Mouse (Mus musculus) embryo, embryonic 11 days (tissue): Measurements from ENCODE around the gene Gm16181.
"Not testable (repeated sequence)": the region's sequence is repeated elsewhere in the genome, so short reads cannot be mapped to it uniquely, and the experiment has no call there.

Source experiments
- DNase-seq: peaks from one replicate; pipeline ENCODE4 v3.0.0-alpha.2; 2015

The Gm16181 gene

DNA sequence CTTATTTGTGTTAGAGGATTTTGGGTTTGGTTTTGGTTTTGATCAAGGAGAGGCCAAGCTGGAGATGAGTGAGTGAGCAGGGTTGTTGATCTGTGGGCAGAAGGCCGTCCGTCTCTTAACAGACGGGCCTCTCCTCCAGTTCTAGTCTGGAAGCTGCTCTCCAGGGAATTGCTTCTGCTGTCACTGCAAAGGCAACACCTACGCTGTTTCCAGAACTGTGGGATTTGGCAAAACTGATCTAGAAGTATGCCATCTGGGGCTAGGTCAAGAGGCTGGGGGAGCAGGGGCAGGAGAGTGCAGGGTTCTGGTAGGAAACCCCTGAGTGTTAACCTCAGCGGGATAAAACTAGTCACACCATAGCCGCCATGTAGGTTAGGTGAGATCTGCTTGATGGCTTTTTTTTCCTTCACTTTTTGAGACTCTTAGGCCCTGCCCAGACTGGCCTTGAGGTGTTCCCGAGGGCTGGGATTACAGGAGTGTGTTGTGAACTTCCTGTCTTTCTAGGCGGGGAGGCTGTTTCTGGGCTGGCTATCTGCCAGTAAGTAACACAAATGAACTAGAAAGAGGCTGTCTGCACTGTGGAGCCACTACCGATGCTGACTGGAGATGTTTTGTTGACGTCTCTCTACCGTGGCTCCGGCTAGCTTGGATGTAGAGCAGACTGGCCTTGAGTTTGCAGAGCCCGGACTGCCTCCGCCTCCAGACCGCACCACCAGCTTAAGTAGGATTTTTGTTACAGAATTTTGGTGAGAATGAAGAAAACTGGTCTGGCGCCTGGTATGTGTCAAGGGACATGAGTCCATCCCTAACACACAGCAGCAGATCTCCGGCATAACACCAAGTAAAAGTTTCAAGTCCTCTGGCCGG is 12.7 kb downstream of the Gm16181 start, which contains the start of gene Atp6v1g2:
Gene Atp6v1g2 (plus strand): TSS at position 547 of the 867 bp plus-strand sequence.
- no peak for DNase-seq

DNA sequence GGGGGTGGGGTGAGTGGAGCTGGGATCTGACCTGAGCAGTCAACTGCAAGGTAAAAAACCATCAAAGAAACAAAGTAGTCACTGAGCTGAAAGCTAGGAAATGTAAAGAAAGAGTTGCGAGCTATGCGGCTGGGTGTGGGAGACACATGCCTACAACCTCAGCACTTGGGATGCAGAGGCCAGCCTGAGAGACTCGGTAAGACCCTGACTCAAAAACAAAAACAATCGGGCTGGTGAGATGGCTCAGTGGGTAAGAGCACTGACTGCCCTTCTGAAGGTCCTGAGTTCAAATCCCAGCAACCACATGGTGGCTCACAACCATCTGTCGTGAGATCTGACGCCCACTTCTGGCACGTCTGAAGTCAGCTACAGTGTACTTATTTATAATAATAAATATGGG is 13.5 kb downstream of the Gm16181 start:
- not testable (repeated sequence) for DNase-seq

DNA sequence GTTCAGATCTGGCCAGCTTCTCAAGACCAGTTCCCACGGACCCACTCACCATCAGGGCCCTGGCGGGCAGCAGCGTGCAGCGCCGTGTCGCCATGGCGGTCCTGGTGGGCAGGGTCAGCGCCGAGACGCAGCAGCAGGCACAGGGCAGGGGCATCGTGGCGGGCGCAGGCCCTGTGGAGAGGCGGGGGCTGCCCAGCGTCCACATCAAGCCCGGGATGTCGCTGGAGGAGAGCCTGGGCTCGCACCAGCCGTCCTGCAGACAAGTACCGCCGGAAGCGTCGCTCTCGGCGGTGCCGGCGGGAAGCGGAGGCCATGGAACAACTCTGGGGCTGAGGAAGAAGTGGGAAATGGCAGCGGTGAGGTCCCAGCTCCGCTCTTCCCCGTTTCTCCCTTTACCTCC is 14.3 kb downstream of the Gm16181 start:
- DNase-seq, result peak; percentile 71

DNA sequence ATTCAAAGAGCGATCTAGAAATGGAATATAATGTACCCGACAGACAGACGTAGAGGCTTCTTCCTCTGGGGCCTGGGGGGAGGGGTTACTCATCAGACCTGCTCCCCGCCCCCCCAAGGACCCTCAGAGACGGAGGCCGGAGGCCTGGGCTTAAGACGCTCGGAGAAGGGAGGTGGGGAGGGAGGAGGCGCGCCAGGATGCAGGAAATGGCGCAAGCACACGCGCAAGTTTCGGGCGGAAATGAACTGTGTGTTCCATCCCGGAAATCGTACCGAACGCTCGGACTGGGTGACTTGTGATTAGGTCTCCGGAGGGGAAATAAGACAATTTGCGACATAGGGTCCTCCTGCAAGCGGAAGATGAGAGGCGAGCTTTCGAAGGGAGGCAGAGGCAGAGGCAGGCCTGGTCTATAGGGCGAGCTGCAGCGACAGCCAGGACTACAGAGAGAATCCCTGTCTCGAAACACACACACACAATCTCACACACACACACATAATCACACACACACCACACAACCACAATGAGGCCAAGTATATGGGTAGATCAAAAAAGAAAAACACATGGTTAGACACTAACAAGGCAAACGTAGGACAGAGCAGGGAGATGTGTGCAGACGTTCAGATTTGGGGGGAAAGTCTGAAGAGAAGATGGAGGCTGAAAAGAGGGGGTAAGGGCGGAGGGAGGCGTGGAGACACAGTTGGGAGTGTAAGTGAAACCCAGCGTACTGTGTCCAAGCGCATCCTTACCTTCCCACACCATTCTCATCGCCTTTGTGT is 15.2 kb downstream of the Gm16181 start, which contains the start of gene Nfkbil1:
Gene Nfkbil1 (minus strand): TSS at position 179 of the 776 bp plus-strand sequence.
- peak; percentile 98 for DNase-seq

DNA sequence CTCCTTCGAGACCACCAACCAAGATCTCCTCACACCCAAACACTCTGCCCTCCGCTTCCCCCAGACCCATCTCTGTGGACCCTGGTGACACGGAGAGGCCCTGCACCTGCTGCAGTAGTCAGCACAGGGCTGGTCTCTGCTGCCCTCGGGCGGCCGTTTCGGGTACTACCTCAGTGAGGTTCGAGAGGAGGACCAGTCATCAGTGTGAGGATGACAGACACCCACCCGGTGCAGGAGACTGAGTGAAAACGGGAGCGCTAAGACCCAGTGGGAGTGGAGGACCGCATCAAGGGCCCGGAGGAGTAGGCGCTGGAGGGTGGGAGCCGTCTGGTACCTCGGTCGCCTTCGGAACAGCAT is 15.7 kb downstream of the Gm16181 start:
- peak; percentile 90 for DNase-seq

DNA sequence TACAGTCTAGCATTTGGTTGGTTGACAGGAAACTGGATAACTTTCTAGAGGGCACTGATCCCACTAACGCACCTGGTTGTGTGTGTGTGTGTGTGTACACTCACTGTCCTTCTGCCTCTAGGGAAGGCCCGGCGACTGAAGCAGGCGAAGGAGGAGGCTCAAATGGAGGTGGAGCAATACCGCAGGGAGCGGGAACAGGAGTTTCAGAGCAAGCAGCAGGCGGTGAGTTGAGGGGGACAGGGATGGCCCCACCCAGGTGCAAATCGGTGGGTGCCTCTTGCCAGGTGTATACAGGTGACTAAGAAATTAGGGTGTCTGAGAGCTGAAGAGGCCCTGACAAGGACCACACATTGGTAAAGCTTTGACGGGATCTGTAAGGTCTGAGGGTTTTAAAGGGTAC is 16.4 kb downstream of the Gm16181 start:
- DNase-seq, result no peak

DNA sequence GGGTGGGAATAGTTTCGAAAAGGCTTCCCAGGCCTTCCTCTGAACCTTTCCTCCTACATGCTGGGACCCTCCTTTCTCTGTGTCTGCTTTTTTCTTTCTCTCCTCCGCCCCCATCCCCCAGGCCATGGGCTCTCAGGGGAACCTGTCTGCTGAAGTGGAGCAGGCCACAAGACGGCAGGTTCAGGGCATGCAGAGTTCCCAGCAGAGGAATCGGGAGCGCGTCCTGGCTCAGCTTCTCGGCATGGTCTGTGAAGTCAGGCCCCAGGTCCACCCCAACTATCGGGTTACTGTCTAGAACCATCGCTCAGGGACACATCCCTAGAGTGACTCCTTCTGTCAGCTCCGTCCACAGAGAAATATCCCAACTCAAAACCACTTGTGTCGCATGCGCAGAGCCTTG is 16.9 kb downstream of the Gm16181 start:
- no peak for DNase-seq

DNA sequence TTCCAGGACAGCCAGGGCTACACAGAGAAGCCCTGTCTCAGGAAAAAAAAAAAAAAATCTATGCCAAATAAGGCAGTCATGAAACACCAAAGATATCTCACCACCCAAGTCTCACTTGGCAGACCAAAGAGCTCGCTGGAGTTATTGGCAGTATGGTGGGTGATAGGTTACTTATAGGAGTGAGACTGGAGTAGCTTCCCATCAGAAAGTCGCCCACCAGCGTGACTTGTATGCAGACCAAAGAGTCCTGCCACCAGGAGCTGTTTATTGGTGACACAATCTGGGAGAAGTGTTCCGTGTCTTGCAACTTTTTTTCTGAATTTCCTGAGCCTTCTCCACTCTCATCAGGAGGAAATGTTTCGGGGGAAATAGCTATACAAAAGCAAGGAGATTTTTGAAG is 19.1 kb downstream of the Gm16181 start:
- no peak for DNase-seq

DNA sequence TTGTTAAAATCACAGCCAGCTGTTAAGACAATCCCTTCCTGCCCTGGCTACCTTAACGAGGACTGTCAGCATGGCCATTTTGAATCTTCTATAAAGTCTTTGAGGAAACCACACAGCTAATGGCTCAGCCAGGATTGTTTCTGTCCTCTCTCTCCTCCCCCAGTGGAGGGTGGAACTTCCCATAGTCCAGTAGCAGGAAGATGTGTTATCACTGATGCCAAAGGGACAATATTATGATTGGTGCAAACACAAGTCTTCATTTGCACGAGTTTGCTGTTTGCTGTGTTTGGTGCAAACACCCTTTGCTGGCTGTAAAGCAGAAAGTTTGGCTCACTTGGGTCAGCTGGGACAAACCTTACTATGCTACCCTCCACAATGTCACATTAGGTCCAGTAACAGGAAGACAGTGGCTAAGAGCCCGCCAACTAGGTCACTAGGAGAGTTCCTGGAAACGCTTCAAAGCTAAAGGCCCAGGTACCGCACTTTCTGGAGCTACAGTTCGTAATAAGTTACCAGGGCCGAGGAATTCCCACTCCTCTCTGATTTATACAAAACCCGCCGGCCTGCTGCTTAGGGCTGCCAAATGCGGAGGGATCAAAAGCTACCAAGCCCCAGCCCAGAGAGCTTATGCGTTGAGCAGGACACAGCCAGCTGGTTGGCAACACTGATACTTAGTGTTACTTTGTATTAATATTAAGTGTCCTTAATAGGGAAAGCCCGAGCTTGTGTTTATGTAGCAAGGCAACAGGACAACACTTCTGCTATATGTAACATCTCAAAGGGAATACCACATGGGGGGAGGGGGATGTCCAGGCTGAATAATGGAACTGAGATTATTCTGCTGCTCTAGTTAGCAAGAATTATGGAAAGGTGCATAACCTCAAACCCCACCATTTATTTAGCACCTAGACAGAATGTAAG is 20.0 kb downstream of the Gm16181 start:
- DNase-seq, result no peak

DNA sequence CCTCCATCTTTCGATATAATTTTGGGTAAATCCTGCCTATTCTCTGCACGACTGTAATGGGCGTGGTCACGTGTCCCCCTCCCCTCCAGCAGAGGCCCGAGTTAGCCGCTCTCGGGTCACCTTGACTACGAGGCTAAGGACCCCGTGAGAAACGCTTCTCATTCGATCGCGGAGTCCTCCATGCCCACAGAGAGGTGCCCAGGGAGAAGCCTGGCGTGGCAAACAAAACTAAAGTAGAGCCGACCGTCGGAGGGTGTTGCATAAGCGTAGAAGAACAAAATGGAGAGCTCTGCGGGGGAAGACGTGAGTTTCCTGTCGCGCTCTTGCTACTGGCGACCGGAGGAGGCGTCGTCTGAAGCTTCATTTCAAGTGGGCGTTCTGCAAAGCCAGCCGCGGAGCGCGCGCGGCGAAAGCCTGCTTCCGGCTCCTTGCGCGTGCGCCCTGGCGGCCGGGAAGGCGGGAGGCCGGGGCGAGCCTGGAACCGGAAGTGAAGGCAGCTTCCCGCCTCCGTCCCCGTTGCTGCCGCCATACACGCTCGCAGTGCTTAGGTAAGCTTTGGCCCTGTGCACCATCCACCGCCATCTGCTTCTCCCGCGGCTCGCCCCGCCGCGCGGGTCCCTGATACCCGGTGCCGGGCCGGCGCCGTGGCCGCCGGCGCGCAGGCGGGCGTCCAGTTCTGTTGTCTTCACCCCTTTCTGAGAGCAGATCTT is 20.8 kb downstream of the Gm16181 start, which contains the start of gene Ddx39b:
Gene Ddx39b (plus strand): TSS at position 442 of the 710 bp plus-strand sequence.
- peak; percentile 97 for DNase-seq

DNA sequence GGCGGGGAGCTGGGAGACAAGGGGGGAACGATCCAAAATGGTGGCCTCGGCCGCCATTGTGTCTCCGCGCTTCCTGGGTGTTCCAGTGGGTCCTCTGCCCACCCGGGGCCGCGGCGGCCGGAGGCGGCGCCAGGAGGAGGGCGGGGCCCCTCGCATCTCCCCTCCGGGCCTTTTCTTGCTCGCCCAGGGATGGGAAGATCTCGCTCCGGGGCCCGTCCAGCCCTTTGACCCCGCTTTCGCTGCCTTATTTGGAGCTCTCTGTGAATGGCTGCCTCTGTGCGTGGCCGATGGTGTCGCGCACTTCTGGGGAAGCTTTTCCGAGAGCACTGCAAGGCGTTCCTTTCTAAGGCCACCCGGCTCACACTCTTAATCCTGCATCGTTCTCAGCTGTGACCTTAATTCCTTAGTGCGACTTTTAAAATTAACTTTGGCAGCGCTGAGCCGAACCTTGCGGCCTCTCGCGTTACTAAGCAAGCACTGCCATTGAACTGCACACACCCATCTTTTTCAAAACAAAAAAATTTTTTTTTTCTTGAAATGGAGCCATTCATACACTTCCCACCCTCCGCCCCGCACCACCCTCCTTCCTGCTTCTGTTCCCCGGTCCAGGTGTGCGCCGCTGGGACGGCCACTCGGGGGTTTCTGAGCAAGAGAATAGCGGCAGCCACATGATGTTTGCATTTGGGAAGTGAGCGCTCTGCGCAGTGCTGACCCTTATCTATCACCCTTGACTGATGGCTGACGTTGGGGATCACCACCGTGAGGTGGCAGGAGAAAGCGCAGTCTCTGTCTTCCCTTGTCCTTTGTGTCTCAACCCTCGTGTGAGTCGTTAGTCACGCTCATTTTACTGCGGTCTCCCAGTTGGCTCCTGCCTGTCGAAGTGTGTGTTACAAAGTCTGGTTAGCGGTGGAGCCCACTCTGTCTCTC is 21.6 kb downstream of the Gm16181 start:
- peak; percentile 79 for DNase-seq

DNA sequence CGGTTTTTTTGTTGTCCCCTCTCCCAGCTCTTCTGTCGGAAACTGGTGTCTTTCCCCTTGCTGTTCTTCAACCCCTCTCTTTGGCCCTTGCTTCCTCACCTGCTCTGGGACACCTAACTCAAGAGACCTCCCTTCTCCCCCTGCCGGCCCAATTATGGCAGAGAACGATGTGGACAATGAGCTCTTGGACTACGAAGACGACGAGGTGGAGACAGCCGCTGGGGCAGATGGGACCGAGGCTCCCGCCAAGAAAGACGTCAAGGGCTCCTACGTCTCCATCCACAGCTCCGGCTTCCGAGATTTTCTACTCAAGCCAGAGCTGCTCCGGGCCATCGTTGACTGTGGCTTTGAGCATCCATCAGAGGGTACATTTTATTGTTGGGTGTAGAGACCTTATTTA is 22.5 kb downstream of the Gm16181 start:
- DNase-seq, result peak; percentile 55

DNA sequence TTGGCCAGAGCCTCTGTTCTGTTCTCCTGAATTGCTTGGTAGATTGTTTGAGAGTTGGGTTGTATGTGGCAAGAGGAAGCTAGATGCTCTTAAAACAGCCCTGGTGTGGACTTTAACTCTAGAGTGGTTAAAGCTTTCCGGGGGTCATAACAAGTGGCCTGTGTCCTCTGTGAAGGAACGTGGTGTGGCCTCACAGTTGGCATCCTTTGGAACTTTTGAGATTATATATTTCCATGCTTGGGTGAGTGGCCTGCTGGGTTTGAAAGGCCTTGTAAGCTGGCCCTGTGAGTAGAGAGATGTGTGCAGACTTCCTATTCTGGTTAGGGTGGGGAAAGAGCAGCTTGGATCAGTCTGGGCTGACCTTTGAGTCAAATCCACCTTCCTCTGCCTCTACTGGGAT is 24.4 kb downstream of the Gm16181 start:
- DNase-seq, result no peak

DNA sequence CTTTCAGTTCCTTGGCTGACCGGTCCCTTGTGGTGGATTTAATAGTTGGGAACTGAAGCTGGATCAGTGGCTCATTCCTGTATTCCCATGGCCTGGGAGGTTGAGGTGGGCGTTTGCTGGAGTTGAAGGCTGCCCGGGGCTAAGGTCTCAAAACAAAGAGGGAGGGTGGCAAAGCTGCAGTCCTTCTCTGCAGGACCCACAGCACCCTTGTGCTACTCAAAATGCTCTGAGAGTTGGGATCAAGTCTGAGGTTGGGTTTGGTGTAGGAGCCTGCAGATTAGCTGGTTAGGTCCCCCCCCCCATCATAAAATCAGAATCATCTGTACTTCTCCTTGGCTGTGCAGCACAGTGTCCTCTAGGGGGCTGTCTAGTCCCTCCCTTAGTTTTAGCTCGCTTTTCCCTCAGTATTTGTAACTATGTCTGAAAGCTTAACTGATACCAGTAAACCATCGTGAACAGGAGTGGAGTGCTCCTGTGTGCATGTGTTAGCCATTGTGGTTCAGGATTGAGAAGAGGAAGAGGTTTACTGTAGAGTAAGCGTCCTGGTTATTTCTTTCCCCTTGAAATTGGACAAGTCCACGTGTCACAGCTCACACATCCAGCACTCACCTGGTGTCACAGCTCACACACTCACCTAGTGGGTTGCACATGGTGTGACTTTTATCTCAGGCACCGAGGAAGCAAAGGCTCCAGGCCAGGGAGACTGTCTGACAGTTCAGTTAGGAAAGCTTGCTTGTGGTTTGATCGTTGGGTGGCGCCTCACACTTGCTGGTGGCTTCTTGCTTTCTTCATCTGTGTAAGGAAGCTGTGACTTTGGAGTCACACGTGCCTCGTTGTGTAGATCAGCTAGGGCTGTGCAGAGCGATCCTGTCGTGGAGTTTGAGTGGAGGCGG is 25.3 kb downstream of the Gm16181 start:
- peak; percentile 33 for DNase-seq

DNA sequence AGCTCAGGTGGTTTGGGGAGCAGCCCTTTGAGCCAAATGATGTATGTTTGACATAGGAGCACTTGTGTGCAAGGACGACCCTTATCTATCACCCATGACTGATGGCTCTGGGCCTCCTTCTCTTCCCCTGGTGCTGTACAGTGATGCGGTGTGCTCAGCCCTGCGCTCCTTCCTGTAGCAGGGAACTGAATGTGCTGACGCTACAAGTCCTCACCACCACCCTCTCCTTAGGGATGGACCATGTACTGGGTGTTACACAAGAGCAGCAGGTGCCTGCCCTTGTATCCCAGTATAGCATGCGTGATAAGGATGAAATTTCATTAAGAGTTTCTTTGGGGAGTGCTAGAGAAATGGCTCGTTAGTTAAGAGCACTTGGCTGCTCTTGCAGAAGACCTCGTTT is 26.5 kb downstream of the Gm16181 start:
- DNase-seq, result no peak

DNA sequence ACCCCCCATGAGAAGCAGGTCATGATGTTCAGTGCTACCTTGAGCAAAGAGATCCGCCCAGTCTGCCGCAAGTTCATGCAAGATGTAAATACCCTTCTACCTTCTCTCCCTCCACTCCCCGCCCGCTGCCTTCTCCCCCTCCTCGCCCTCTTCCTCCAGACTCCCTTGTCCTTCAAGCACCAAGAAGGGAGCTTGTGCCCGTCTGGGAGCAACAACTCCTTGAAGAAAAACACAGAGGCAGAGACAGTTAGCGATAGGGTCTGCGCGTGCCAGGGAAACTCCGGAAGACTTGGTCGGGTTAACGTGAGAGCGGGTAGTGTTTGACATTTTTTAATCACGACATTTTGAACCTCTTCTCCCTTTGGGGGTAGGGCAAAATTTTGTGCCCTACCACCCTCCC is 28.4 kb downstream of the Gm16181 start:
- DNase-seq, result no peak

DNA sequence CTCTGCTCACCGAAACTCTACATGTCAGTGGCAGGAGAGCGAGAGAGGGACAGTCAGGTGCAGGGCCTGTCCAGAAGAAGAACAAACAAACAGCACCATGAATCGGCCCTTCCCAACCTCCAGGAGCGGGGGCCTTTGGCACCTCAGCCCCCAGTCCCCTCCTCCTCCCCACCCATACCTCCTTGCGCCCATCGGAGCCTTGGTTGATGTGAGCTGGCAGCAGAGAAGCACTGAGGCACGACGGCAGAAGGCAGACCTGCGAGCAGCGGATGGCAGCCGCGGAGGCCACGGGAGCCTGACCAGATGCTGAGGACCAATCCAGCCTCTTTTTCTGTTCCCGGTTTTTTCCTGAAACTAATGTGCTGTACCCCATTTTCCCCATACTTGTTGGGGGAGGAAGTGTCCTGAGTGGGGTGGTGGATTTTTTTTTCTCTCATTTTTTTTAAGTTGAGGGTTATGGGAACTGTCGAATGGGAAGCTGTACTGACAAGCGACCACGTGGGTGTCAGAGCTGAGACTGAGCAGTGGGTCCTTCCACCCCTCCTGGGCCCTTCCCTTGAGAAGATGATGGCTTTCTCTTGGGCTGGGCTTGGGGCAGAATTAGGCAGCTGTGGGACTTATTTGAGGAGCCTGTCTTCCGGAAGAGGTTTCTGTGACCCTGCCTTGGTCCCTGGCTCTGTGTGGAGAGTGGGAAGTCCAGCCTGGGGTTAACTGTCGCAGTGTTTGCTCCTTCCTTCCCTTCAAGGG is 29.0 kb downstream of the Gm16181 start:
- no peak for DNase-seq

DNA sequence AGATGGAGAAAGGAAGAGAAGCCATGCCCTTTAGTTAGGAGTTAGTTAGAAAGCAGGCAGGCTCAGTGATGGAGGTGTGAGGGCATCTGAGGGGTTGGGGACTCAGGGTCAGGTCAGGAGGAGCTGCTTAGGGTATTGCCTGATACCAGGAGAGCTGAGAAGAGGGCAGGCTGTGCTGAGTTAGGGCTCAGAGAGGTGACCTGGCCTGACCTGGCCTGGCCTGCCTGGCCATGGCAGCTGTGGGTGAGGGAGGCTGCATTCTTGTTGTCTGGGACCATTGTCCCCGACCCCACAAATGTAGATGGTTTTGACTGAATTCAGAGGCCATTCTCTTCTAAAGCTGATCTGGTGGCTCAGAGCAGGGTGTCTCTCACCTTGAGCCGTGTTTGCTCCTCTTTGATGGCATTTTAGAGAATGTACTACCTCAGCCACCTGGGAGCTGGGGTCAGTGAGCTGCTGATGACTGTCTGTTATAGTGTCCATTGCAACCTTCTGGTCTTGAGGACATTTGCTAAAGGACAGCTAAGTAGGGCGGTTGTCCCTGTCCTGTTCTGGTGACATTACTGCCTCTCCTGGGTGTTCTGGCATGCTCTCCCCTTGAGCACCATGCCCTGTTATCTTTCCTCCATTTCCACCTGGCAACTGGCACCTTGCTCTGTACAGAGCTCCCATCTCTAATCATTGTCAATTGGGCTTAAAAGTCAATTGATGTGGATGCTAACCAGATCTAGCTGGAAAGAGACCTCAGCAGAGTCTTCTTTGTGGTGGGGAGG is 29.9 kb downstream of the Gm16181 start:
- DNase-seq, result no peak
